Mouse (Mus musculus) lung, adult 2 months (tissue): ENCODE results near the gene Brpf1.

ENCODE experiments used
- CTCF ChIP-seq: fragments of 200-500 bp; IDR thresholded peaks from 2 replicates; pipeline ENCODE4 v1.5.1; 2011; ENCODE audit warnings: mild to moderate bottlenecking, low read length, control low read depth; ENCODE audit not compliant: insufficient read depth
- POLR2A ChIP-seq: fragments of 200-500 bp; IDR thresholded peaks from 2 replicates; pipeline ENCODE4 v1.6.1; 2011; ENCODE audit warnings: low read depth, mild to moderate bottlenecking, control low read depth, low read length, borderline replicate concordance; ENCODE audit errors: extremely low read depth

GRCm38 (mm10) chr6:113353696-113354095 is 46.8 kb downstream of the Brpf1 start:
- TF ChIP-seq CTCF (no peak), POLR2A (no peak)
